Mouse (Mus musculus): ENCODE measurements around the gene Ptpn3. TPM values are rescaled to one million over a fixed set of nuclear protein-coding genes. Genes with fewer than 3 reads are reported as not detected.
A peak's percentile ranks its signal among the peaks of the same experiment; 100 is the strongest.

The Ptpn3 gene
- polyA plus RNA-seq, 1 experiment from 2014 or later, result 2.0 TPM

DNA sequence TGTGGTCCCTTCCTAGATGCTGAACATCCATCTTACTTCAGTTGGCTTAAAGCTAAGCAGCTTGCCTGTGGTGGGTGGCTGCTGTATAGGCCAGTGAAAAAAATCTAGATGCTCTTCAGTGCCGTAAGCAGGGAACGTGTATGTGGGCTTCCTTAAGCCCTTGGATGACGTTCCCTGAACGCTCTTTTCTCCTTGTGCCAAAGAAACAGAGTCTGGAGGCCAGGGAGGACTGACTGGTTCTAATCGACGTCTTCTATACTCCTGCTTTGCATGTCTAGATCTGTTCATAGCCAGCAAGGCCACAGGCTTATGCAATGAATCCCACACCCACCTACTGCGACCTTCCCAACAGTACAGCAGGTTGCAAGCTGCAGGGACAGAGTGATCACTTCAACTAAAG, 71.3 kb downstream of the Ptpn3 start:
- Histone ChIP-seq H3K9me3 (no peaks in the 10 kb centered on the region), H3K4me1 (peaks cover 23% of the 10 kb centered on the region), H3K4me3 (no peak overlapping the region), H3K36me3 (replicated peaks) (no peaks in the 10 kb centered on the region), H3K27ac (replicated peaks) (no peak overlapping the region), H3K27me3 (replicated peaks; ENCODE audit: low read depth, poor library complexity, severe bottlenecking) (no peaks in the 10 kb centered on the region)
- 85% methylated on average over 7 of the region's 7 CpGs for WGBS
- DNase-seq (ENCODE audit: low spot score), result no peak

DNA sequence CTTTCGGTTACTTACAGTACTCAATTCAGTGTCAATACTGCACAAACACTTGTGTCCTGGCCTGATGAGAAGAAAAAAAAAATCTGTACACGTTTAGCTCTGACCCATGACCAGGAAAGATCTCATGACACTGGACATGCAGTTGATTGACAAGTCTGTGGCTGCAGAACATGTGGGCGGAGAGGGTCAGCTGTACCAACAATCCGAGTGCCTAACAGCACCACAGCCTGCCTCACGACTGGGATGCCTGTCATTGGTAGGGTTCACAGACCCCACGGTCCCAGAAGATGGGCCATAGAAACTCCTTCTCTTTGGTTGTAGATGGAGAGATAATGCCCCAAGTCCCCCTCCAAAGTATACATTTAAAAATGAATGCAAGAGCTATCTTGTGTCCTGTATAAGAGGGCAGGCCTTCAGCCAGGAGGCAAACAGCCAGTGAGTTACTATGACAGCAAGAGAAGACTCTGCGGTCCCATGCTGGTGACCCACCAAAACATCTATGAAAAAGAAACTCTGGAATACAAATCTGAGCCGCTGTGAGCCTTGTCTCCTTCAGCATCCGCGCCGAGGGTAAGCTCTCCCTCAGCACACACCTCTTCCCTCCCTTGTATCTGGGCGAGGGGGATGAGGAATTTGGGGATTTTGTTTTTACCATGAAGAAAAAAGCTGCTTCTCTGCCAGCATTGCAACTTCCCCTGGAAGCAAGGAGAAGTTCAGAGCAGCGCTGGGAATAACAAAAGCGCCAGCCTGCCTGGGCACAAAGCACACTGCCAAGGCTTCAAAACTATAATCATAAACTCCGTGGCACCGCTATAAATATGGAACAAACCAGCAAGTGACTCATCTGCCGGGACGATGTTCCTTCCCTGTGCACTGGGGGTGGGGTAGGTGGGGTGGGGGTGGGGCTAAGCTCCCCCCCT, 72.8 kb downstream of the Ptpn3 start:
- 75% methylated on average over 18 of the region's 18 CpGs for WGBS
- H3K27me3 ChIP-seq (replicated peaks; ENCODE audit: low read depth, poor library complexity, severe bottlenecking), result no peaks in the 10 kb centered on the region
- no peak for DNase-seq (ENCODE audit: low spot score)

DNA sequence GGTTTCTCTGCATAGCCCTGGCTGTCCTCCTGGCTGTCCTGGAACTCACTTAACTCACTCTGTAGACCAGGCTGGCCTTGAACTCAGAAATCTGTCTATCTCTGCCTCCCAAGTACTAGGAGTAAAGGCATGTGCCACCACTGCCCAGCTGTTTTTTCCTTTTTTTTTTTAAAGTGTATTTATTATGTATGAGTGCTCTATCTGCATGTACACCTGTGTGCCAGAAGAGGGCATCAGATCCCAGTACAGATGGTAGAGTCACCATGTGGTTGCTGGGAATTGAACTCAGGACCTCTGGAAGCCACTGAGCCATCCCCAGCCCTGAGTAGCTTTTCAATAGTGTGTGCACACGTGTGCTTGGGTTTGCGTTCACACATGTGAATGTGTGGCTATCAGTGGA, 76.9 kb downstream of the Ptpn3 start:
- H3K36me3 ChIP-seq (replicated peaks), result no peaks in the 10 kb centered on the region
- H3K4me3 ChIP-seq, result no peak overlapping the region
- H3K27me3 ChIP-seq (replicated peaks; ENCODE audit: low read depth, poor library complexity, severe bottlenecking), result no peaks in the 10 kb centered on the region
- no peak overlapping the region for H3K27ac ChIP-seq (replicated peaks)
- no peak for DNase-seq (ENCODE audit: low spot score)
- H3K4me1 ChIP-seq, result peaks cover 13% of the 10 kb centered on the region
- WGBS, result 91% methylated on average over 2 of the region's 2 CpGs
- H3K9me3 ChIP-seq, result no peaks in the 10 kb centered on the region

More for the DNA sequence above, 72.8 kb downstream of the Ptpn3 start:
- H3K4me3 ChIP-seq, result no peak overlapping the region
- no peaks in the 10 kb centered on the region for H3K36me3 ChIP-seq (replicated peaks)
- H3K4me1 ChIP-seq, result peaks cover 23% of the 10 kb centered on the region
- H3K27ac ChIP-seq (replicated peaks), result no peak overlapping the region
- no peaks in the 10 kb centered on the region for H3K9me3 ChIP-seq

DNA sequence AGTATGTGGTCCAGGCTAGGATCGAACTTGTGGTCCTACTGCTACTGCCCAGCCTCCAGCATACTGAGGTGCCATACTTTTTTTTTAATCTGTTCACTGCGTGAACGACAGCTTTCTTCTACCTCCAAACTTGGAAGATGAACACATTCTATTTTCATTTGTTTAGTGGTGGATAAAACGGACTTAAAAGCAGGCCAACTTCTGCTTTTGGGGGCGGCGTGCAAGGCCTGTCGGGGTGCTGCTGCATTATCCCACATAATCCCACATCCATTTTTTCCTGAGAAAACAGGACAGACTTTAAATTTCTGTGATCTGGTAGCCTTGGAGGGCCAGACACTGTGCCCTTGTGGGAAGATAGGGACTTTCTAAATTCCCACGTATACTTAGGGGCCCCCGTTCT, 83.9 kb downstream of the Ptpn3 start:
- H3K4me1 ChIP-seq, result peaks cover 7% of the 10 kb centered on the region; the same call in 1 of the 2 replicates
- H3K4me3 ChIP-seq, result no peak overlapping the region
- no peaks in the 10 kb centered on the region for H3K36me3 ChIP-seq (replicated peaks)
- H3K27ac ChIP-seq (replicated peaks), result no peak overlapping the region
- DNase-seq (ENCODE audit: low spot score), result no peak
- 88% methylated on average over 9 of the region's 9 CpGs for WGBS
- no peaks in the 10 kb centered on the region for H3K9me3 ChIP-seq
- H3K27me3 ChIP-seq (replicated peaks; ENCODE audit: low read depth, poor library complexity, severe bottlenecking), result no peaks in the 10 kb centered on the region

DNA sequence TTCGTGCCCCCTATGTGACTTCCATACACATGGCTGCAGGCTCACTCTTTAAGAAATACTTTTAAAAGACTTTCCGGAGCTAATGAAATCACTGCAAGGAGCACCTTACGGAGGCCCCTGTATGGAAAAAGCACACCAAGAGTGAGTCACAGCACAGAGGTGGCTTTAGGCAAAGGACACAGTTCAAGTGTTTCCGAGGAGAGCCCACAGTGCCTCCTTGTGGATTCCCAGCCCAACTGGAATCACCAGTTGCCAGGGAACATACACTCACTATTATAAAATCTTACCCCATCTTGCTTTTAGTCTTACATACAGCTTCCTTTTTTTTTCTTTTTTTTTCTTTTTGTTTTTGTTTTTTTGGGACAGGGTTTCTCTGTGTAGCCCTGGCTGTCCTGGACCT, 85.1 kb downstream of the Ptpn3 start:
- H3K36me3 ChIP-seq (replicated peaks), result no peaks in the 10 kb centered on the region
- H3K4me1 ChIP-seq, result peaks cover 7% of the 10 kb centered on the region; the same call in 1 of the 2 replicates
- no peak overlapping the region for H3K4me3 ChIP-seq
- H3K27me3 ChIP-seq (replicated peaks; ENCODE audit: low read depth, poor library complexity, severe bottlenecking), result no peaks in the 10 kb centered on the region
- DNase-seq (ENCODE audit: low spot score), result no peak
- WGBS, result 90% methylated on average over 4 of the region's 4 CpGs
- H3K27ac ChIP-seq (replicated peaks), result no peak overlapping the region
- no peaks in the 10 kb centered on the region for H3K9me3 ChIP-seq

DNA sequence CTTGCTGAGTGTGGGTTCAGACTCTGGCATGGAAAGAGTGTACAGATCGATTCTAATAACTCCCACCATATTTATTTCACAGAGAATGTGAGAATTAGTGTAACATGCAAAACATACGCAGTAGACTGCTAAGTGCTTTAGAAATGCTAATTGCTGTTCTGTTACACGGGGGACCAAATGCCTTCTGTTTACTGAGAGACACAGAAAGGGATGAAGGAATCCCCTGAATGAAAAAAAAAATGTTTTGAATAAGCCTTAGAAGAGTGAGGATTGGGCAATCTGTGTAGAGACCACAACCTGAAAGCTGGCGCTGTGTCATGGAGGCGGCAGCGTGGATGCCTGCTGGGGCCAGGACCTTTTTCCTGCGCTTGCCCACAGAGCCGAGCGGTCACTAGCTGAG, 86.8 kb downstream of the Ptpn3 start:
- DNase-seq (ENCODE audit: low spot score), result no peak
- WGBS, result 86% methylated on average over 9 of the region's 9 CpGs
- Histone ChIP-seq H3K27me3 (replicated peaks; ENCODE audit: low read depth, poor library complexity, severe bottlenecking) (no peaks in the 10 kb centered on the region), H3K4me3 (no peak overlapping the region), H3K4me1 (peaks cover 7% of the 10 kb centered on the region; the same call in 1 of the 2 replicates), H3K9me3 (no peaks in the 10 kb centered on the region), H3K36me3 (replicated peaks) (no peaks in the 10 kb centered on the region), H3K27ac (replicated peaks) (no peak overlapping the region)

DNA sequence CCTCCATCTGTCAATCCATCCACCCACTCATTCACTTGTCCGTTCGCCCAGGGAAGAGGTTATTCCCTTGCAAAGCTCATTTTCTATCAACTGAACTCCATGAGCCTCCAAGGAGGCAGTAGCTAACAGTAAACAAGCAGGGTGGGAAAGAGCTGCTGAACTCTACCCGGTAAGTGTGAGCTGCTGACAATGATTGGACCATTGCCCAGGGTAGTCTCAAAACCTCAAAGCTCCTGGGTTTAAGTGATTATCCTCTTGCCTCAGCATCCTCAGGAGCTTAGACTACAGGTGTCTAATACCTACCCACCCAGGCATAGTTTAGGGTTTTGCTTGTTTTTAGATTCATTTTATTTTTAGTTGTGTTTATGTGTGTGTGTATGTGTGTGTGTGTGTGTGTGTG, 87.5 kb downstream of the Ptpn3 start:
- no peaks in the 10 kb centered on the region for H3K9me3 ChIP-seq
- no peaks in the 10 kb centered on the region for H3K27me3 ChIP-seq (replicated peaks; ENCODE audit: low read depth, poor library complexity, severe bottlenecking)
- no peaks in the 10 kb centered on the region for H3K36me3 ChIP-seq (replicated peaks)
- H3K27ac ChIP-seq (replicated peaks), result no peak overlapping the region
- WGBS, result 82% methylated on average over 3 of the region's 3 CpGs
- peaks cover 7% of the 10 kb centered on the region; the same call in 1 of the 2 replicates for H3K4me1 ChIP-seq
- H3K4me3 ChIP-seq, result no peak overlapping the region
- no peak for DNase-seq (ENCODE audit: low spot score)

DNA sequence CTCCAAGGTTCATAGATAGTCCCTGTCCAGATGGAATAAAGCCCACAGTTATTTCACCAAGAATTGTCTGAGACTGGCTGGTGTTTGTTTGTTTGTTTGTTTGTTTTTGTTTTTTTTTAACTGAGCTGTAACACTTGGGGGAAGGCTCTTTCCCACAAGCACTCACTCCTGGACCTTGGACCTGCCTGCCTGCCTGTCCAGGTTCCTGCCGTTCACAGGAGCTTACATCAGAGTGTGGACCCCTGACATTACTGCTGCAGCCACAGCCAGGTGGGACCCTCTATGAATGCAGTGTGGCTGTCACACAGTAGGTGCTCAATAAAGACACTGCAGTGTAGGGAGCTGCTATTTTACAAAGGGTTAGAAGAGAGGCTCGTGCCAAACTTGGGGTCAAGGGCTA, 89.9 kb downstream of the Ptpn3 start:
- no peak overlapping the region for H3K4me3 ChIP-seq
- DNase-seq (ENCODE audit: low spot score), result no peak
- no peaks in the 10 kb centered on the region for H3K36me3 ChIP-seq (replicated peaks)
- no peaks in the 10 kb centered on the region for H3K9me3 ChIP-seq
- no peaks in the 10 kb centered on the region for H3K27me3 ChIP-seq (replicated peaks; ENCODE audit: low read depth, poor library complexity, severe bottlenecking)
- no peaks in the 10 kb centered on the region for H3K4me1 ChIP-seq
- H3K27ac ChIP-seq (replicated peaks), result no peak overlapping the region
- WGBS, result 73% methylated on average over 2 of the region's 2 CpGs

DNA sequence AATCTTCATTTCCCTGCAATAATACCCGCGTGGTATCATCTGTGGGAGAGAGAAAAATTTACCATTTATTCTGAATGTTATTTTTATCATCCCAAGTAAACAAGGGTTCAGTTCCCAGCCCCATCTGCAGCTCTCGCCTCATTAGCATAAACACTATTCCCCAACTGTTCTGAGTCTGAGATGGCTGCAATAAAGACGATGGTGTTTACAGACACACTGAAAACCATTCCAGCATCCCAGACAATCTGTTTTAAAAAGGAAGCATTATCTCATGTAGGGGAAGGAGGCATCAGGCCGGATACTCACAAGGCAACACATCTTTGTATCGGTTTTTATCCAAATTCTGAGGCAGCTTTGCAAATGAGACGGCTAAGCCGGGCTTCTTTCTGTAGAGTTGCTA, 95.7 kb downstream of the Ptpn3 start:
- no peak for DNase-seq (ENCODE audit: low spot score)
- Histone ChIP-seq H3K4me3 (no peak overlapping the region), H3K9me3 (no peaks in the 10 kb centered on the region), H3K4me1 (peaks cover 25% of the 10 kb centered on the region), H3K27me3 (replicated peaks; ENCODE audit: low read depth, poor library complexity, severe bottlenecking) (no peaks in the 10 kb centered on the region), H3K27ac (replicated peaks) (no peak overlapping the region), H3K36me3 (replicated peaks) (no peaks in the 10 kb centered on the region)
- WGBS, result 87% methylated on average over 8 of the region's 8 CpGs

DNA sequence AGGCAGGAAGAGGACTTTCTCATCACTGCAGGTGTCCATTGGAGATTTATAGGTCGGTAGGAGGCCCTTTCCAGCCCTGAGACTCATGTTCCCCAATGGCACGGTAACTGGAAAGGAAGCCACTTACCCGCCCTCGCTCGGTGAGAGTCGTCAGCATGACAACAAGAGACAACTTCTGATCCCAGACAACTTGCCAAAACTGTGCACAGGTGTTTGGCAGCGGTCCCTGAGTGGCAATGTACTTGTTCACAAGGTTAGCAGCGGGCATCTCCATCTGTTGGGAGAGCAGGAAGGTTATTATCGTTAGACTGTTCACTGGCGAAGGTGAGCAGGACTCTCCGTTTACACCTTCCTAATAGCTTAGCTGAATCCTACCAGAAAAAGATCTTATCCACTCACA, 96.9 kb downstream of the Ptpn3 start:
- 92% methylated on average over 11 of the region's 11 CpGs for WGBS
- H3K9me3 ChIP-seq, result no peaks in the 10 kb centered on the region
- H3K27me3 ChIP-seq (replicated peaks; ENCODE audit: low read depth, poor library complexity, severe bottlenecking), result no peaks in the 10 kb centered on the region
- H3K4me3 ChIP-seq, result no peak overlapping the region
- DNase-seq (ENCODE audit: low spot score), result no peak
- no peak overlapping the region for H3K27ac ChIP-seq (replicated peaks)
- H3K36me3 ChIP-seq (replicated peaks), result 0 out of 2 replicates have a peak, but pooled peaks cover under 1% of the 10 kb centered on the region
- peaks cover 25% of the 10 kb centered on the region for H3K4me1 ChIP-seq

DNA sequence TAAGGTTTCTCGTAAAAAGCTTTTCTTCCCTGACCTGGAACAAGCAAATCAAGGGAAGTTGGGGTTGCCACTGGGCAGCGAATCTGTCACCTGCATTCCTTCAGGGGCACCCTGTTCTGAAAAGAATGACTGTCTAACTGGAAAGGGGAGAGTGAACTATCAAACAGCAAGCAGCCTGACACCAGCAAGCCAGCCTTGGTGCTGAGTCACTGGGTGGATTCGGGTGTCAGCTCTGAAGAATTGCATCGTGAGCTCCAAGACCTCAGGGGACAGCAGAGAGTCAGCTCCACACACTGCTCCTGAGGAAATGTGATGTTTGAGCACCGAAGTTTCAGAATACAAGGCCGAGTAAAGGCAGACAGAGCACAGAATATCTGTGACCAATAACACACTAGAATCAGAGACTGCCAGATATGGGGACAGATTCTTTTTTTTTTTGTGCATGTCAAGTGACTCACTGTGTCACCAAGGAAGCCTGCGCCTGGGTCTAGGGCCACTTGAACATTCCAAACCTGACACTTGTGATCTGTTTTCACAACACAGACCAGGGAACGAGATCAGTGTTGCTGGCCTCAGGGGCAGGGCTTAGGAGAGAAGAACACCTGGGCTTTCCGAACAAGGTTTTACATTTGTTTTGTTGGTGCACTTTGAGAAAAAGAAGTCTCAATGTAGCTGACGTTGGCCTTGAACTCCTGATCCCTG, 98.8 kb downstream of the Ptpn3 start:
- peaks cover 6% of the 10 kb centered on the region; the same call in 1 of the 2 replicates for H3K36me3 ChIP-seq (replicated peaks)
- DNase-seq (ENCODE audit: low spot score), result peak; percentile 27
- peaks cover 25% of the 10 kb centered on the region for H3K4me1 ChIP-seq
- H3K27ac ChIP-seq (replicated peaks), result no peak overlapping the region
- WGBS, result 54% methylated on average over 10 of the region's 10 CpGs
- H3K27me3 ChIP-seq (replicated peaks; ENCODE audit: low read depth, poor library complexity, severe bottlenecking), result no peaks in the 10 kb centered on the region
- H3K4me3 ChIP-seq, result no peak overlapping the region
- H3K9me3 ChIP-seq, result peaks cover 8% of the 10 kb centered on the region; the same call in 1 of the 2 replicates

DNA sequence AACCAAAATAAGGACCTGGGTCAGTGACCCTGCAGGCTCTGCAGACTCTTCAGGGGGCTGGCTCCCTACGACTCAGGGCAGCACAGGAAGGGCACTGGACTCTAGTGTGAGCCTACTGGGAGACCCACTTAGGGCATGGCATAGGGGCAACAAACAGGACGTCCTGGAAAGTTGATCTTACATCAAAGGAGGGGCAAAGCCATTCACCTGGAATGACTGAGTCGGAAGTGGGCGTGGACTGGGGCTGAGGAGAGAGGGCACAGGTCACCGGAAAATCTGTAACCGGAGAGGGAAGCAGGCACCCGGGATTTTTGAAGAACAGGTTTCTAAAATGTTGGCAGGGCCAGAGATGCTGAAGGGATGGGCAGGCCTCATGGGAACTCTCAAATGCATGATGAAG, 99.5 kb downstream of the Ptpn3 start:
- DNase-seq (ENCODE audit: low spot score), result peak; percentile 51

More for the DNA sequence above, 99.5 kb downstream of the Ptpn3 start:
- Histone ChIP-seq H3K9me3 (peaks cover 8% of the 10 kb centered on the region; the same call in 1 of the 2 replicates), H3K27ac (replicated peaks) (no peak overlapping the region), H3K27me3 (replicated peaks; ENCODE audit: low read depth, poor library complexity, severe bottlenecking) (no peaks in the 10 kb centered on the region), H3K4me3 (no peak overlapping the region), H3K36me3 (replicated peaks) (peaks cover 6% of the 10 kb centered on the region; the same call in 1 of the 2 replicates), H3K4me1 (peaks cover 25% of the 10 kb centered on the region)
- WGBS, result 32% methylated on average over 7 of the region's 7 CpGs
